Mouse (Mus musculus): ENCODE results near the gene Osbpl10.

Osbpl10 gene

DNA sequence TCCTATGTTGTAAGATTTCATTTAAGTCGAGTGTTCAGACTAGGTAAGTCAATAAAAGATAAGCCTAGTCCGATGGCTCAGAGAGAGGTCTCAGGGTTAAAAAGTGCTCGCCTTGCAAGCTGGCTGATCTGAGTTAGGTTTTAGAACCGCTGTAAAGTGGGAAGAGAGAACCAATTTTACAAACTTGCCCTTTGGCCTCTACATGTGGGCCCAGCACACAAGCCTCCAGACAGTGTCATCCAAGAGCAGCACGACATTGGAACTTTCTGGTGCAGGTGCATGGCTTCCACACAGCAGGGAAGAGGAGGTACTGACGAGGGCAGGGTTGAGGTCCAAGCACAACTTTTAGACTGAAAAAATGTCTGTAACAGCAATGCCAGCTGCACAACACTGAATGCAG lies 296.4 kb downstream of the Osbpl10 start:
- no peak for DNase-seq (ENCODE audit: low read depth)

GRCm38 (mm10) chr9:115278641-115279040 lies 300.3 kb downstream of the Osbpl10 start:
- no peak for DNase-seq (ENCODE audit: low read depth)
